Mouse (Mus musculus): ENCODE results near the gene Ube2e2.

GRCm38 (mm10) chr14:18820713-18821112 is 73.4 kb downstream of the Ube2e2 start:
- no peak for TF ChIP-seq CTCF (IDR thresholded peaks at IDR 0.05; ENCODE audit: low read depth, low read length)
- TF ChIP-seq GATA1 (IDR thresholded peaks at IDR 0.05; ENCODE audit: borderline replicate concordance, low read length) = no peak
- no peak for TF ChIP-seq GATA2 (IDR thresholded peaks at IDR 0.05; ENCODE audit: borderline replicate concordance, low read depth, low read length)
- no peak for TF ChIP-seq POLR2AphosphoS5 (IDR thresholded peaks at IDR 0.05; ENCODE audit: insufficient replicate concordance, low read depth, low read length)

Measured in G1E (cell line).